Mouse (Mus musculus): ENCODE results near the gene E030030I06Rik. TPM values are rescaled to one million over a fixed set of nuclear protein-coding genes. Genes with fewer than 3 reads are reported as not detected.
"Not testable (repeated sequence)": the region's sequence is repeated elsewhere in the genome, so short reads cannot be mapped to it uniquely, and the experiment has no call there.

E030030I06Rik gene
- total RNA-seq, 2 experiments from 2014 or later = 0.35 to 0.77 TPM

- not testable (repeated sequence) for DNase-seq (ENCODE audit: low spot score in 2 of 2)
These were observed 4.1 kb upstream of the E030030I06Rik start for GRCm38 (mm10) chr10:22153147-22153690.

- DNase-seq (ENCODE audit: low spot score in 2 of 2) = not testable (repeated sequence)
These were observed 3.0 kb upstream of the E030030I06Rik start for GRCm38 (mm10) chr10:22151863-22152640.

- DNase-seq (ENCODE audit: low spot score in 2 of 2) = not testable (repeated sequence)
These were observed 2.2 kb upstream of the E030030I06Rik start for GRCm38 (mm10) chr10:22151056-22151862.

DNA sequence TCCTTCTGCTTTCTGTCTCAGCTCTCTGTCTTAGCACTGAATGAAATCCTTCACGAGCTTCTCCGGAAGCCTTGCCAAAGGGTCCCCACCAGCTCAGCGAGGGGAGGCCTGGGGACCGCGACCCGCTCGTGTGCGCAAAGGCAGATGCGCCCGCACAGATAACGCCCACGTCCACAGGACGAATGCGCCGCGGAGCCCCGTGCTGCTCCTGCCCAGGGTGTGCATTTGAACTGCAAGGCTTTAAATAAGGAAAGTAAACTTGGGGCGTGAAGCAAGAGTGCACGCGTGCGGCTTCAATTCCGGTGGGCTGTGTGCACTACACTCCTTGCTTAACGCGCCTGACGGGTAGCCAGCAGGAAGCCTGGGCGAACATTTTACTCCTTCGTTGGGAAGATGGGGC is 1.5 kb upstream of the E030030I06Rik start:
- no peak for DNase-seq (ENCODE audit: low spot score in 2 of 2)

GRCm38 (mm10) chr10:22149691-22150465 is 808 bp upstream of the E030030I06Rik start:
- DNase-seq (ENCODE audit: low spot score in 2 of 2) = no peak

GRCm38 (mm10) chr10:22148441-22149072 is 513 bp downstream of the E030030I06Rik start:
- peak in 1 of 2 experiments; percentile 15 for DNase-seq (ENCODE audit: low spot score in 2 of 2)

- DNase-seq (ENCODE audit: low spot score in 2 of 2) = no peak
These were observed 6.1 kb downstream of the E030030I06Rik start for GRCm38 (mm10) chr10:22142926-22143325.

GRCm38 (mm10) chr10:22142194-22142593 is 6.9 kb downstream of the E030030I06Rik start:
- DNase-seq (ENCODE audit: low spot score in 2 of 2) = not testable (repeated sequence)

DNA sequence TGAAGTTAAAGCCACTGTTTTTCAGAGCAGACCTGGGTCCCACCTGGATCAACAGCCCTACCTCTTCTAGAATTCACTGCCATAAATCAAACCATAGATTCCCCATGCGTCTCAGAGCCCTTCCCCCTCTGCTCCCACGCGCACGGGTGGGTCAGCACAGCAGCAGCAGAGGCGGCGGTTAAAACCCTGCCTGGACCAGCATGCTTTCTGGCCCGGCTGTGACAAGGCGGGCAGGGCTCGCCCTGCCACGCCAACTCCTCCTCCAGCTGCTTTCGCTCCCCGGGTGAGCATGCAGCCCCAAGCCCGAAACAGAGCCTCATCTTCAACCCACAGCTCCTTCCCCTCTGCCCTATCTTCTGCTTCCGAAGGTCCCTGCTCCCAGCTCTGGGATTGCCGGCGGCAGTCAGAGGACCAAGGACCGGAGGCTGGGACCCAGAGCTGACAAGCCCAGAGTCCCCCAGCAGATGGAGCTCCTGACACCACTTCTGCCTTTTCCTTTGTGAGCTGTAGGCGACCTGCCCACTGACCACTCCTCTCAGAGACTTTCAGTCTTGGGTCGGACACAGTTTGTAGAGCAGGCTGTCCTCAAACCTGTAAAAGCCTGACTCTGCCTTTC is 8.3 kb downstream of the E030030I06Rik start:
- DNase-seq (ENCODE audit: low spot score in 2 of 2) = peak; percentile 65 to 71

- DNase-seq (ENCODE audit: low spot score in 2 of 2) = no peak
These were observed 74.5 kb downstream of the E030030I06Rik start for GRCm38 (mm10) chr10:22074531-22074930.

DNA sequence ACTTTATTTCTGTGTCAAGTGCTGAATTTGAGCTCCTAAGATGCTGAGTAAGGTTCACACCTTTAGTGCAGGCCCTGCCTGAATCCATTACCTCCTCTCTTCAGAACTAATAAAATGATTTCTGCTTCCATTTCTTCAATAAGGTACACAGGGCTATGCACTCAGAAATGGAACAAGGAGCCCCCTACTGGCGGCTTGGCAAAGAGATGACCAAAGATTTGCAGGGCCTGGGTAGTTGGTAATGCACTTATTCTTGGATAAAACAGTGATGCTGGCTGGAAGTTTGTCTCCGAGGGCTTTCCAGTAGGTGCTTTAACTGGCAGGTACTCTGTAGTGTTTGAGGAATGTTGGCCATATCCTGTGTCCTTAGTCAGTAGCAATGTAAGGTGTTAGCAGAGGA is 76.3 kb downstream of the E030030I06Rik start:
- DNase-seq (ENCODE audit: low spot score in 2 of 2) = no peak

DNA sequence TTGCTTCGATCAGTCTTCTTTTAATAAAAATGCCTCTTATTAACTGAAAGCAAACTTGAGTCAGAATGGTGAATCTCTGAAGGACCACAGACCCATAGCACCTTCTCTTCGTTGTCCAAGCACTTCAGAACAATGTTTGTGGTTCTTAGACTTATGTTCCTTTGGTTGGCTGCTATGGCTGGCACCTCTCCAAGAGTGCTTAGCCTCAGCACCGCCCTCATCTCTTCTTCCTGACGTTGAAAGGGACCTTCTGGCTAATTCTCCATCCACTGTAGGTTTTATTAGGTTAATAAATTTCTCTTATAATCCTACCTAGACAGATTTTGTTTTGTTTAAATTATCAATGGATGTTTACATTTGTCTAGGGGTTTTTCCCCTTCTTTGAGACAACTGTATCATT is 78.5 kb downstream of the E030030I06Rik start:
- no peak for DNase-seq (ENCODE audit: low spot score in 2 of 2)

- DNase-seq (ENCODE audit: low spot score in 2 of 2) = no peak
These were observed 78.9 kb downstream of the E030030I06Rik start for GRCm38 (mm10) chr10:22070168-22070567.

DNA sequence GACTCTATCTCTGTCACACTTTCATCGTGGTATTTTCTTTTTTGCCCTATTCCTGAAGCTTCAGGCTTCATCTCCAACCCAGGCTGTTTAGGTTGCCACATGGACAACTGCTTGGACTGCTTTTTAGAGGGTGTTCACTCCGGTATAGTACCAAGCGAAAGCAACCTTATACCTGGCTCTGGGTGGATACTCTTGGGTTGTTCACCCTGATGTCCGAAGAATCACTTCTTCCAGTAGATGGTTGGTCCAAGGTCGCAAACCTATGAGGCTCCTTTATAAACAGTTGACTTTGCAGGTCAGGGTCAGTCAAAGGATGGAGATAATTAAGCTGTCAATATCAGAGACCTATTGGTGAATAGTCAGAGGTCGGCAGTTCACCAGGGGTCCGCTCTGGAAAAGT is 81.1 kb downstream of the E030030I06Rik start, which contains the start of gene 4930444G20Rik:
4930444G20Rik (minus strand) TSS at position 101 of the 400 bp plus-strand sequence.
- not testable (repeated sequence) for DNase-seq (ENCODE audit: low spot score in 2 of 2)

Other genes with a start within 250 kb of the E030030I06Rik start
- not detected for gene 4930444G20Rik, start 81.2 kb downstream of the E030030I06Rik start, total RNA-seq (2021)
- not detected for gene Raet1e, start 9.3 kb upstream of the E030030I06Rik start, total RNA-seq (2021)
- gene H60b, start 9.3 kb upstream of the E030030I06Rik start, total RNA-seq (2021) = under 1 TPM; 0.33 to 0.37 TPM
- not detected for gene Raet1d, start 211.3 kb upstream of the E030030I06Rik start, total RNA-seq (2021)